Mouse (Mus musculus): ENCODE data around the gene Psmc2.

The Psmc2 gene

DNA sequence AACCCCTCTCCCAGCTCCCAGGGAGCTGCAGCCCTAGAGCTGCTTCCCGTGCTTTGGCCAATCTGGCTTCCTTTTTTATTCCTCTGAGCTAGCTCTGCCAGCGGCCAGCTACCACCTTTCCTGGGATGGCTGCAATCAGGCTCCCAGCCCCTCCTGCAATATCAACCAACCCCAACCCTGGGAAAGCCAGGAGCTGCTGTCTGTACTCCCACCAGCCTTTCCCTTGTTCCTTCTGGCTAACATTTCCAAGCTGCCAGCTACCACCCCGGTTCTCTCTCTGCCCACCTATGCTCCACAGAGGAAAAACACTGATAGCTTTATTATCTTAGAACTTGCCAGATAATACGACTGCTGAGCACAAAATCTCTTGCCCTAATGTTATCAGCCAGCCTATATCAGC lies 19.8 kb downstream of the Psmc2 start:
- DNase-seq (ENCODE audit: low spot score), result no peak

DNA sequence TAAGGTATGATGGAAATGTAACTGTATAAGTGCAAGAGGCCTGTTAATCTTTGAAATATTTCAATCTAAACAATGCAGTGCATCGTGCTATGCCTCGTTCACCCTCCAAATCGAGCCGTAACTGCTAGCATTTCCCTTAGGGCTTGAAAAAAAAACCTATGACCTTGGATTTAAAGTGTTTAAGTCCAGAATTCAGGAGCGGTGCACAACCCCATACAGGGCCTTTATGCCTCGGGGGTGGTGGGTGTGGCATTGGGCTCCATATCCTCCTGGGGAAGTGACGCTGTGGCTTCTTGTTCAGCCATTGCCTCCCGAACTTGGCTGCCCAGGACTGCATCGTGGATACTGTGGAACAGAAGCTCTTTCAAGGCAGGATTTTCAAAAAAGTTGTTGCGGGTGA lies 25.8 kb downstream of the Psmc2 start:
- no peak for DNase-seq (ENCODE audit: low spot score)

DNA sequence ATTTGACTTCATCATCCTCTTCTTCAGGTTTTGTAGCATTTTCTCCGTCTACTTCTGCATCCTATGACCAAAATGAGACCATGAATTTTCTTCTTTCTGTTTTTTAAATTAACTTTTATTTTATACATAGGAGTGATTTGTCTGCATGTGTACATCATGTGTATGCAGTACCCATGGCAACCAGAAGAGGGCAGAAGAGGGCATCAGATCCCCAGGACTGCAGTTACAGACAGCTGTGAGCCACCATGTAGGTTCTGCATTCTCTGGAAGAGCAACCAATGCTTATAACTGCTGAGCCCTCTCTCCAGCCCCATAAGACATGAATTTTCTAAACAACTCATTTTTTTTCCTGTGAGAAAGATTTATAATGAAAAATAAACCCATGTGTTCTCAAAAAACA lies 28.9 kb downstream of the Psmc2 start:
- peak; percentile 30 for DNase-seq (ENCODE audit: low spot score)

- no peak for DNase-seq (ENCODE audit: low spot score)
Measured at GRCm38 (mm10) chr5:21826370-21826769, 41.3 kb downstream of the Psmc2 start.

DNA sequence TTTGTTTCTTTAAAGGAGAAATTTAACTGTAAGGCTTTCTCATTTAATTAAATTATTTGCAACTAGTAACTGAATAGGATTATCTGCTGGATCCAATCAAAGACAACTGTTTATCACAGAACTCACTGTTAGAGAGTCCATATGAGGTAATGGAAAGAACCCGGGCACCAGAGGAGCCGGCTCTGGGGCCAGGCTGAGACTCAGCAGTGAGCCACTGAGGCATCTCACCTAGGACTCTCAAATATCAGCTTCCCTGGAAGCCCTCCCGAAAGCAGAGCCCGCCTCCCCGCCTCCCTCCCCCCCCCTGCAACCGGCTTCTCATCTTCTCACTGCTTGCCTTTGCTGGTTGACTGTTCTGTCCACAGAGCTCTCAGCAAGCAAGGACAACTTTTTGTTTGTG lies 42.6 kb downstream of the Psmc2 start:
- DNase-seq (ENCODE audit: low spot score), result no peak

GRCm38 (mm10) chr5:21828855-21829254 lies 43.8 kb downstream of the Psmc2 start:
- peak; percentile 59 for DNase-seq (ENCODE audit: low spot score)

- DNase-seq (ENCODE audit: low spot score), result no peak
Measured at GRCm38 (mm10) chr5:21831761-21832160, 46.7 kb downstream of the Psmc2 start.

- DNase-seq (ENCODE audit: low spot score), result no peak
Measured at GRCm38 (mm10) chr5:21844676-21845075, 59.6 kb downstream of the Psmc2 start.

DNA sequence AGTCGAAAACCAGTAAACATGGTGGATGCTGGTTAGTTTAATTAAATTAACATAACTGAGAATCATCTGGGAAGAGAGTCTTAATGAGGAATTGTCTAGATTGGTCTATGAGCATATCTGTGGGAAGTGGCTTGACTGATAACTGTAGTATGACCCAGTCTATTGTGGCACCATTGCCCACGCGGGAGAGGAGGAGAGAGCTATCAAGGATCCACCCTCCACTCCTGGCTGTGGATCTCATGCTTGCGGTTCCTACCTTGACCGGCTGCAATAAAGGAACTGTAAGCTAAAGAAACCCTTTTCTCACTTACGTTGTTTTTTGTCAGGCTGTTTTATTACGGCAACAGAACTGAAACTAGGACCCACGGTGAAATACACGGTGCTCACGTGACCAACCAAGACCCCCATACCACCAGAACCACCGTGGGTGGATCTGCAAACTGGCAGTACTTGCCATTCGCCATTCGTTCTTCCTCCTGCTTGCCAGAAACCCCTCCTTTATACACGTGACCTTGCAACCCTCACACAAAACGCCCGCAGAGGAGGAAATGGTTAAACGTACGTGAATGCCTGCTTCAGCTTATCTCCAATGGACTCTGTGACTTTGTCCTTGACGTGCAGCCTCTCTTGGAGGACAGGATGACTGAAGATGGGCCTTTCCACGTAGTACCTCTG lies 61.7 kb downstream of the Psmc2 start:
- DNase-seq (ENCODE audit: low spot score), result no peak

DNA sequence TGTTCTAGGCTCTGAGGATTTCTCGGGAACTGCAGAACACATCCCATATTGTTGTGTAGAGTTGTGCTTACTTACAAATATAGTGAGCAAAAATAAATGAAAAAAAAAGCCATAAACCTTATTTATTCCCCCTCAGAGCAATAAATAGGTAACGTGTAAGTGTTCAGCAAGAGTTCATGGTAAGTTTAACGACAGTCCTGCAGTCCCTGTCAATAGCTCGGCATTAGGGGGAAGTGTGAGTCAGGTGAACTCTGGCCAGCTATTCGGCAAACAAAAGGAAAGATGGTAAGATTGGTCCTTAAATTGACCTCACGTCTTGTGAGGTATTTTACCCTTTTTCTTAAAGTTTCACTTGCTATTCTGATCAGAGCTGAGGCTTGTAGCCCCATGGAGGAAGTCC lies 62.4 kb downstream of the Psmc2 start:
- no peak for DNase-seq (ENCODE audit: low spot score)

- DNase-seq (ENCODE audit: low spot score), result no peak
Measured at GRCm38 (mm10) chr5:21851679-21852340, 66.7 kb downstream of the Psmc2 start.

All from layer of hippocampus, adult 11-12 months (tissue).